Mouse (Mus musculus): ENCODE data around the gene Cul9.
A peak's percentile ranks its signal among the peaks of the same experiment; 100 is the strongest.
"Not testable (repeated sequence)": the region's sequence is repeated elsewhere in the genome, so short reads cannot be mapped to it uniquely, and the experiment has no call there.

Cul9 gene

GRCm38 (mm10) chr17:46497956-46498355 is 48.2 kb downstream of the Cul9 start:
- DNase-seq, result no peak

GRCm38 (mm10) chr17:46496623-46497434 is 49.4 kb downstream of the Cul9 start, which contains the start of gene Dnph1:
Gene Dnph1 (plus strand): TSS chr17:46496711.
- peak; percentile 81 to 88 for DNase-seq

- DNase-seq, result not testable (repeated sequence)
Measured at GRCm38 (mm10) chr17:46496081-46496480, 50.1 kb downstream of the Cul9 start.

- DNase-seq, result no peak
Measured at GRCm38 (mm10) chr17:46495486-46495885, 50.7 kb downstream of the Cul9 start.

GRCm38 (mm10) chr17:46487431-46487830 is 58.8 kb downstream of the Cul9 start, which contains the start of gene Ttbk1:
Gene Ttbk1 (minus strand): TSS chr17:46487675.
- DNase-seq, result peak; percentile 82 to 90

GRCm38 (mm10) chr17:46486995-46487394 is 59.2 kb downstream of the Cul9 start:
- no peak for DNase-seq

GRCm38 (mm10) chr17:46484461-46484875 is 61.7 kb downstream of the Cul9 start:
- peak; percentile 61 to 67 for DNase-seq

- DNase-seq, result peak; percentile 66 to 71
Measured at GRCm38 (mm10) chr17:46484021-46484431, 62.2 kb downstream of the Cul9 start.

- peak; percentile 82 to 84 for DNase-seq
Measured at GRCm38 (mm10) chr17:46483561-46484001, 62.6 kb downstream of the Cul9 start.

GRCm38 (mm10) chr17:46477286-46477685 is 68.9 kb downstream of the Cul9 start:
- no peak for DNase-seq

- DNase-seq, result no peak
Measured at GRCm38 (mm10) chr17:46476601-46477000, 69.6 kb downstream of the Cul9 start.

GRCm38 (mm10) chr17:46467830-46468229 is 78.4 kb downstream of the Cul9 start:
- DNase-seq, result peak; percentile 57 to 71

- DNase-seq, result no peak
Measured at GRCm38 (mm10) chr17:46462226-46462625, 84.0 kb downstream of the Cul9 start.

GRCm38 (mm10) chr17:46461347-46461746 is 84.8 kb downstream of the Cul9 start:
- no peak for DNase-seq

- DNase-seq, result no peak
Measured at GRCm38 (mm10) chr17:46460673-46461072, 85.5 kb downstream of the Cul9 start.

GRCm38 (mm10) chr17:46458439-46458838 is 87.7 kb downstream of the Cul9 start:
- no peak for DNase-seq

- peak; percentile 46 to 73 for DNase-seq
Measured at GRCm38 (mm10) chr17:46457791-46458190, 88.4 kb downstream of the Cul9 start.

GRCm38 (mm10) chr17:46455110-46455691 is 91.0 kb downstream of the Cul9 start:
- peak in 1 of 2 experiments; percentile 56 for DNase-seq

GRCm38 (mm10) chr17:46454539-46454938 is 91.6 kb downstream of the Cul9 start:
- no peak for DNase-seq

GRCm38 (mm10) chr17:46453970-46454411 is 92.2 kb downstream of the Cul9 start:
- DNase-seq, result no peak

- DNase-seq, result no peak
Measured at GRCm38 (mm10) chr17:46453302-46453948, 92.8 kb downstream of the Cul9 start.

- no peak for DNase-seq
Measured at GRCm38 (mm10) chr17:46452683-46453082, 93.5 kb downstream of the Cul9 start.
